Mouse (Mus musculus) heart, adult 9 months (tissue): ENCODE results near the gene Usp44.

Source experiments
- DNase-seq, 2 experiments: peaks; one replicate each; pipeline ENCODE4 v3.0.0; 2022; ENCODE audit warnings: low spot score in 2 of 2

The Usp44 gene

GRCm38 (mm10) chr10:93846706-93847105 is 15.4 kb downstream of the Usp44 start:
- DNase-seq, result no peak

GRCm38 (mm10) chr10:93855126-93855525 is 23.8 kb downstream of the Usp44 start:
- no peak for DNase-seq

- DNase-seq, result no peak
Measured at GRCm38 (mm10) chr10:93856095-93856494, 24.7 kb downstream of the Usp44 start.

- DNase-seq, result no peak
Measured at GRCm38 (mm10) chr10:93868401-93868800, 37.0 kb downstream of the Usp44 start.

GRCm38 (mm10) chr10:93868886-93869285 is 37.5 kb downstream of the Usp44 start:
- no peak for DNase-seq

- DNase-seq, result no peak
Measured at GRCm38 (mm10) chr10:93876772-93877171, 45.4 kb downstream of the Usp44 start.

GRCm38 (mm10) chr10:93878732-93879131 is 47.4 kb downstream of the Usp44 start:
- no peak for DNase-seq

- no peak for DNase-seq
Measured at GRCm38 (mm10) chr10:93881918-93882317, 50.6 kb downstream of the Usp44 start.

- DNase-seq, result no peak
Measured at GRCm38 (mm10) chr10:93882738-93883364, 51.5 kb downstream of the Usp44 start.

- DNase-seq, result no peak
Measured at GRCm38 (mm10) chr10:93885839-93886477, 54.6 kb downstream of the Usp44 start.

- DNase-seq, result no peak
Measured at GRCm38 (mm10) chr10:93888590-93888934, 57.2 kb downstream of the Usp44 start.

GRCm38 (mm10) chr10:93888935-93889578 is 57.7 kb downstream of the Usp44 start:
- peak; percentile 21 to 31 for DNase-seq

GRCm38 (mm10) chr10:93889579-93889950 is 58.2 kb downstream of the Usp44 start:
- peak; percentile 79 to 82 for DNase-seq

GRCm38 (mm10) chr10:93889976-93890375 is 58.6 kb downstream of the Usp44 start:
- DNase-seq, result no peak

GRCm38 (mm10) chr10:93890565-93890964 is 59.2 kb downstream of the Usp44 start:
- DNase-seq, result no peak

- no peak for DNase-seq
Measured at GRCm38 (mm10) chr10:93891031-93891430, 59.7 kb downstream of the Usp44 start.

GRCm38 (mm10) chr10:93892551-93892950 is 61.2 kb downstream of the Usp44 start:
- DNase-seq, result no peak

GRCm38 (mm10) chr10:93897043-93897646 is 65.8 kb downstream of the Usp44 start, which contains the start of gene Metap2:
Metap2 (minus strand) TSS chr10:93897093.
- DNase-seq, result no peak

GRCm38 (mm10) chr10:93899303-93899702 is 67.9 kb downstream of the Usp44 start:
- DNase-seq, result no peak

GRCm38 (mm10) chr10:93899907-93900306 is 68.6 kb downstream of the Usp44 start:
- no peak for DNase-seq

GRCm38 (mm10) chr10:93907376-93907775 is 76.0 kb downstream of the Usp44 start:
- no peak for DNase-seq
